Mouse (Mus musculus): ENCODE data around the gene Gm20388. TPM values are rescaled to one million over a fixed set of nuclear protein-coding genes. Genes with fewer than 3 reads are reported as not detected.
A peak's percentile ranks its signal among the peaks of the same experiment; 100 is the strongest.

The Gm20388 gene
- polyA plus RNA-seq, 1 experiment from 2014 or later, result 3.6 TPM

- Histone ChIP-seq H3K4me3 (peak overlapping the region; percentile 16; the same call in 1 of the 2 replicates), H3K4me1 (peaks cover 53% of the 10 kb centered on the region), H3K9me3 (no peaks in the 10 kb centered on the region), H3K27me3 (replicated peaks; ENCODE audit: low read depth, poor library complexity, severe bottlenecking) (peaks cover 39% of the 10 kb centered on the region), H3K27ac (replicated peaks) (0 out of 2 replicates have a peak overlapping the region, but pooled peaks have one; percentile 35), H3K36me3 (replicated peaks) (no peaks in the 10 kb centered on the region)
- DNase-seq (ENCODE audit: low spot score), result no peak
- 59% methylated on average over 11 of the region's 11 CpGs for WGBS
Observed at GRCm38 (mm10) chr8:122849152-122849910, 2938.7 kb downstream of the Gm20388 start.

- Histone ChIP-seq H3K27ac (replicated peaks) (peak overlapping the region; percentile 3; the same call in 1 of the 2 replicates), H3K4me1 (peaks cover 67% of the 10 kb centered on the region), H3K4me3 (no peak overlapping the region), H3K36me3 (replicated peaks) (no peaks in the 10 kb centered on the region), H3K9me3 (no peaks in the 10 kb centered on the region), H3K27me3 (replicated peaks; ENCODE audit: low read depth, poor library complexity, severe bottlenecking) (peaks cover 34% of the 10 kb centered on the region)
- WGBS, result 72% methylated on average over 3 of the region's 3 CpGs
- DNase-seq (ENCODE audit: low spot score), result no peak
Observed at GRCm38 (mm10) chr8:122850641-122851240, 2940.1 kb downstream of the Gm20388 start.

GRCm38 (mm10) chr8:122851692-122852545 is 2941.3 kb downstream of the Gm20388 start:
- Histone ChIP-seq H3K4me1 (peaks cover 68% of the 10 kb centered on the region), H3K36me3 (replicated peaks) (no peaks in the 10 kb centered on the region), H3K27me3 (replicated peaks; ENCODE audit: low read depth, poor library complexity, severe bottlenecking) (peaks cover 30% of the 10 kb centered on the region), H3K9me3 (no peaks in the 10 kb centered on the region), H3K27ac (replicated peaks) (0 out of 2 replicates have a peak overlapping the region, but pooled peaks have one; percentile 24), H3K4me3 (no peak overlapping the region)
- WGBS, result 83% methylated on average over 12 of the region's 12 CpGs
- DNase-seq (ENCODE audit: low spot score), result no peak

- Histone ChIP-seq H3K27me3 (replicated peaks; ENCODE audit: low read depth, poor library complexity, severe bottlenecking) (peaks cover 29% of the 10 kb centered on the region), H3K4me3 (no peak overlapping the region), H3K4me1 (peaks cover 67% of the 10 kb centered on the region), H3K36me3 (replicated peaks) (no peaks in the 10 kb centered on the region), H3K27ac (replicated peaks) (0 out of 2 replicates have a peak overlapping the region, but pooled peaks have one; percentile 24), H3K9me3 (no peaks in the 10 kb centered on the region)
- DNase-seq (ENCODE audit: low spot score), result no peak
- 61% methylated on average over 1 of the region's 1 CpGs for WGBS
Observed at GRCm38 (mm10) chr8:122852546-122852905, 2941.9 kb downstream of the Gm20388 start.

- 23% methylated on average over 11 of the region's 11 CpGs for WGBS
- H3K27me3 ChIP-seq (replicated peaks; ENCODE audit: low read depth, poor library complexity, severe bottlenecking), result peaks cover 27% of the 10 kb centered on the region
- H3K36me3 ChIP-seq (replicated peaks), result no peaks in the 10 kb centered on the region
- no peak overlapping the region; the same call in 1 of the 2 replicates for H3K27ac ChIP-seq (replicated peaks)
- H3K4me1 ChIP-seq, result peaks cover 59% of the 10 kb centered on the region
- DNase-seq (ENCODE audit: low spot score), result peak; percentile 46
- no peak overlapping the region for H3K4me3 ChIP-seq
- H3K9me3 ChIP-seq, result no peaks in the 10 kb centered on the region
Observed at GRCm38 (mm10) chr8:122853340-122853771, 2942.7 kb downstream of the Gm20388 start.

GRCm38 (mm10) chr8:122854388-122854787 is 2943.7 kb downstream of the Gm20388 start:
- no peak overlapping the region; the same call in 1 of the 2 replicates for H3K27ac ChIP-seq (replicated peaks)
- H3K4me3 ChIP-seq, result no peak overlapping the region
- H3K36me3 ChIP-seq (replicated peaks), result no peaks in the 10 kb centered on the region
- WGBS, result 74% methylated on average over 7 of the region's 7 CpGs
- no peaks in the 10 kb centered on the region for H3K9me3 ChIP-seq
- H3K27me3 ChIP-seq (replicated peaks; ENCODE audit: low read depth, poor library complexity, severe bottlenecking), result peaks cover 17% of the 10 kb centered on the region
- H3K4me1 ChIP-seq, result peaks cover 49% of the 10 kb centered on the region
- DNase-seq (ENCODE audit: low spot score), result no peak

- H3K9me3 ChIP-seq, result no peaks in the 10 kb centered on the region
- 82% methylated on average over 4 of the region's 4 CpGs for WGBS
Observed at GRCm38 (mm10) chr8:122855123-122855522, 2944.5 kb downstream of the Gm20388 start.

GRCm38 (mm10) chr8:122856288-122856687 is 2945.6 kb downstream of the Gm20388 start:
- no peak for DNase-seq (ENCODE audit: low spot score)
- no peaks in the 10 kb centered on the region for H3K36me3 ChIP-seq (replicated peaks)
- no peak overlapping the region for H3K4me3 ChIP-seq
- 86% methylated on average over 8 of the region's 8 CpGs for WGBS
- no peak overlapping the region for H3K27ac ChIP-seq (replicated peaks)
- H3K27me3 ChIP-seq (replicated peaks; ENCODE audit: low read depth, poor library complexity, severe bottlenecking), result peaks cover 17% of the 10 kb centered on the region; the same call in 1 of the 2 replicates
- H3K9me3 ChIP-seq, result no peaks in the 10 kb centered on the region
- peaks cover 40% of the 10 kb centered on the region for H3K4me1 ChIP-seq

More at GRCm38 (mm10) chr8:122855123-122855522, 2944.5 kb downstream of the Gm20388 start:
- Histone ChIP-seq H3K27me3 (replicated peaks; ENCODE audit: low read depth, poor library complexity, severe bottlenecking) (peaks cover 17% of the 10 kb centered on the region; the same call in 1 of the 2 replicates), H3K36me3 (replicated peaks) (no peaks in the 10 kb centered on the region), H3K4me1 (peaks cover 46% of the 10 kb centered on the region), H3K4me3 (no peak overlapping the region), H3K27ac (replicated peaks) (no peak overlapping the region)
- DNase-seq (ENCODE audit: low spot score), result no peak

- Histone ChIP-seq H3K4me3 (no peak overlapping the region), H3K27ac (replicated peaks) (no peak overlapping the region), H3K4me1 (peaks cover 22% of the 10 kb centered on the region), H3K9me3 (peaks cover 9% of the 10 kb centered on the region), H3K27me3 (replicated peaks; ENCODE audit: low read depth, poor library complexity, severe bottlenecking) (peaks cover 3% of the 10 kb centered on the region; the same call in 1 of the 2 replicates), H3K36me3 (replicated peaks) (no peaks in the 10 kb centered on the region; the same call in 1 of the 2 replicates)
- DNase-seq (ENCODE audit: low spot score), result no peak
- 59% methylated on average over 13 of the region's 13 CpGs for WGBS
Observed at GRCm38 (mm10) chr8:122859843-122860242, 2949.2 kb downstream of the Gm20388 start.

GRCm38 (mm10) chr8:122864719-122865129 is 2954.1 kb downstream of the Gm20388 start:
- peaks cover 23% of the 10 kb centered on the region for H3K4me1 ChIP-seq
- H3K4me3 ChIP-seq, result peak overlapping the region; percentile 49
- whole genome bisulfite sequencing, result 53% methylated on average over 26 of the region's 26 CpGs
- peak; percentile 61 for DNase-seq (ENCODE audit: low spot score)
- H3K27ac ChIP-seq (replicated peaks), result peak overlapping the region; percentile 11
- H3K27me3 ChIP-seq (replicated peaks; ENCODE audit: low read depth, poor library complexity, severe bottlenecking), result peaks cover 18% of the 10 kb centered on the region
- H3K9me3 ChIP-seq, result peaks cover 21% of the 10 kb centered on the region
- H3K36me3 ChIP-seq (replicated peaks), result no peaks in the 10 kb centered on the region; the same call in 1 of the 2 replicates

GRCm38 (mm10) chr8:122865441-122865840 is 2954.8 kb downstream of the Gm20388 start:
- peak overlapping the region; percentile 49 for H3K4me3 ChIP-seq
- peak overlapping the region; percentile 11; the same call in 1 of the 2 replicates for H3K27ac ChIP-seq (replicated peaks)
- WGBS, result 54% methylated on average over 10 of the region's 10 CpGs
- peaks cover 21% of the 10 kb centered on the region for H3K27me3 ChIP-seq (replicated peaks; ENCODE audit: low read depth, poor library complexity, severe bottlenecking)
- no peaks in the 10 kb centered on the region; the same call in 1 of the 2 replicates for H3K36me3 ChIP-seq (replicated peaks)
- H3K9me3 ChIP-seq, result peaks cover 21% of the 10 kb centered on the region
- DNase-seq (ENCODE audit: low spot score), result peak; percentile 46
- peaks cover 28% of the 10 kb centered on the region for H3K4me1 ChIP-seq

- Histone ChIP-seq H3K4me1 (peaks cover 31% of the 10 kb centered on the region), H3K27me3 (replicated peaks; ENCODE audit: low read depth, poor library complexity, severe bottlenecking) (peaks cover 21% of the 10 kb centered on the region), H3K36me3 (replicated peaks) (no peaks in the 10 kb centered on the region; the same call in 1 of the 2 replicates), H3K9me3 (peaks cover 21% of the 10 kb centered on the region), H3K4me3 (no peak overlapping the region), H3K27ac (replicated peaks) (no peak overlapping the region)
- 84% methylated on average over 8 of the region's 8 CpGs for WGBS
- DNase-seq (ENCODE audit: low spot score), result no peak
Observed at GRCm38 (mm10) chr8:122866231-122866630, 2955.6 kb downstream of the Gm20388 start.

All from embryonic facial prominence, embryonic 10.5 days (tissue).